Mouse (Mus musculus) liver, embryonic 13.5 days (tissue): Measurements from ENCODE around the gene Slc4a5. TPM values are rescaled to one million over a fixed set of nuclear protein-coding genes. Genes with fewer than 3 reads are reported as not detected.
"Not testable (repeated sequence)": the region's sequence is repeated elsewhere in the genome, so short reads cannot be mapped to it uniquely, and the experiment has no call there.

Experiments
- ATAC-seq: fragments of 200-750 bp; cut with Nextera tagmentation; 2 replicates; pipeline ENCODE4 v1.8.0; 2017; ENCODE audit warnings: low read depth, mild to moderate bottlenecking, moderate number of reproducible peaks, moderate library complexity
- DNase-seq: peaks from one replicate; pipeline ENCODE4 v3.0.0; 2022
- H3K27ac ChIP-seq: fragments of 300-500 bp; sonication (generic); 2 replicates; pipeline ENCODE4 v1.5.1; 2015; ENCODE audit warnings: moderate library complexity, mild to moderate bottlenecking, inconsistent platforms
- H3K27me3 ChIP-seq: fragments of 300-500 bp; sonication (generic); 2 replicates; pipeline ENCODE4 v1.6.1; 2015; ENCODE audit warnings: mild to moderate bottlenecking, inconsistent platforms
- H3K36me3 ChIP-seq: fragments of 300-500 bp; sonication (generic); 2 replicates; pipeline ENCODE4 v1.6.1; 2015; ENCODE audit warnings: mild to moderate bottlenecking, inconsistent platforms
- H3K4me1 ChIP-seq: fragments of 300-500 bp; sonication (generic); replicated peaks from 2 replicates; pipeline ENCODE4 v1.6.1; 2015; ENCODE audit warnings: inconsistent platforms
- H3K4me2 ChIP-seq: fragments of 300-500 bp; sonication (generic); 2 replicates; pipeline ENCODE4 v1.6.1; 2015; ENCODE audit warnings: inconsistent platforms, mild to moderate bottlenecking, moderate library complexity
- H3K4me3 ChIP-seq: fragments of 300-500 bp; sonication (generic); replicated peaks from 2 replicates; pipeline ENCODE4 v1.5.1; 2015; ENCODE audit warnings: mild to moderate bottlenecking, inconsistent platforms
- H3K9ac ChIP-seq: fragments of 300-500 bp; sonication (generic); 2 replicates; pipeline ENCODE4 v1.6.1; 2015; ENCODE audit warnings: mild to moderate bottlenecking, inconsistent platforms
- H3K9me3 ChIP-seq: fragments of 300-500 bp; sonication (generic); replicated peaks from 2 replicates; pipeline ENCODE4 v1.6.1; 2016; ENCODE audit warnings: inconsistent platforms
- WGBS: fragments of 180-500 bp; shearing (Covaris S2); methylation state at CpG from one replicate; pipeline ENCODE4 v1.1.7; 2015; ENCODE audit not compliant: insufficient replicate concordance; 5-methylcytosine and 5-hydroxymethylcytosine counted together
- polyA plus RNA-seq: library from polyadenylated mRNA; unstranded; fragments of >200 nt; fragmentation: Nextera tagmentation; extraction: Ambion mirVana; gene quantifications from 2 replicates; pipeline ENCODE4 v1.2.1, GENCODE M21; 2015

The Slc4a5 gene
- polyA plus RNA-seq, 1 experiment from 2014 or later: 0.89 TPM

DNA sequence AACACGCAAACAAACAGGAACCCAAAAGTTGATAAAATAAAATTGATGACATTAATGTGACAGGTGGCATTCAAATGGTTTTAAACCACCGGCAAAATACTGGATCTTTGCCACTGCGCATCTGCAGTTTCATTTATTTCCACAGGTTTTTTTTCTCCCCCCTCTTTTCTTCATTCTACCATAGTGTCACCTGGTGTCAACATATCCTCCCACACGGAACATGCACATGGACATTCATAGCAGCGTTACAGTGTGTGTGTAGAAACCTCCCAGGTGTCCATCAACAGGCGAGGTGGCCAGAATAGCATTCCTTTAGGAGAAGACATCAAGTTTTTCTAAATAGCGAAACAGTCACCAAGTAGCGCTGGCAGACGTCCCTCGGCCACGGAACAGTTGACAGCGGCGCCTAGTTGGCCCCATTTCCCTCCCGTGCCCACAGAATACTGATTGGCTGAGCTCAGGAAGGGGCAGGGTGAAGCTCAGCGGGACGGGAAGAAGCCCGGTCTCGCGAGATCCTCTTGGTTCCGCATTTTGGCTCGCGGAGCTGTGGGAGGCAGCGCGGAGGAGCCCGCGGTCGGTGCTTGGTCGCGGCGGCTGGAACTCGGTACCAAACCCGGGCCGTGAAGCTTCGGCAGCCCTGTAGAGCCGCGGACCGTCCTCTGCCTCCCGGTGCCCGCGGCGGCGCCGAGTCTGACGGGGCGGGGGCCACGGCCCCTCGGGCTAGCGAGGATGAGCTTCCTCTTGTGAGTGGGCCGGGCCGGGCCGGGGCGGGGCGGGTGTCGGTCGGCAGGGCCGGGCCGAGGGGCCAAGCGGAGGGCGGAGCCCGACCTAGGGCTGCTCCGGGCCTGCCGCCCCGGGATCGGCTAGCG, 106.1 kb downstream of the Slc4a5 start, which contains the start of the genes Mthfd2 and Mob1a:
TSS of gene Mthfd2 (minus strand) at position 384 of the 869 bp plus-strand sequence.
TSS of gene Mob1a (plus strand) at position 492 of the 869 bp plus-strand sequence.
- Histone ChIP-seq H3K27me3 (no peaks in the 10 kb centered on the region), H3K9ac (peak within 1 kb of the TSS; percentile 95), H3K4me2 (peak within 1 kb of the TSS; percentile 88), H3K9me3 (no peaks in the 10 kb centered on the region), H3K36me3 (peaks cover 36% of the 10 kb centered on the region), H3K27ac (peak within 1 kb of the TSS; percentile 97), H3K4me3 (peak within 1 kb of the TSS; percentile 95), H3K4me1 (peaks cover 46% of the 10 kb centered on the region)
- under 1% methylated on average over 64 of the region's 65 CpGs for WGBS
- ATAC-seq (peak; percentile 97), DNase-seq (peak; percentile 93)

DNA sequence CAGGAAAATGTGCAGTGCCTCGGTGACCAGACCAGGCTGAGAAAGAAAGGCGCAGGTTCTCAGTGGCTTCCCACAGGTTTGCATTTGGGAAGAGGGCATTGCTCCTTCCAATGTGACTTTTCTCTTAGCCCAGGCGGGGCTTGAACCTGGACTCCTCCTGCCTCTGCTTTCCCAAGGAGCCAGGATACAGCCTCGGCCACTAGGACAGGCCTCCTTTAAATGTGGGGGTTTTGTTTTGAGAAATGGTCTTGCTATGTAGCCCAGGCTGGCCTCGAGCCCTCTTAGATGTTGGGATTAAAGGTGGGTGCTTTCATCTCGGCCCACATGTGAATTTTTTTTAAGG, 106.7 kb downstream of the Slc4a5 start:
- peak overlapping the region; percentile 95 for H3K9ac ChIP-seq
- peaks cover 46% of the 10 kb centered on the region for H3K4me1 ChIP-seq
- H3K36me3 ChIP-seq: peaks cover 42% of the 10 kb centered on the region
- no peaks in the 10 kb centered on the region for H3K27me3 ChIP-seq
- peak overlapping the region; percentile 95 for H3K4me3 ChIP-seq
- peak overlapping the region; percentile 97 for H3K27ac ChIP-seq
- H3K4me2 ChIP-seq: peak overlapping the region; percentile 88
- 2% methylated on average over 6 of the region's 6 CpGs for WGBS
- ATAC-seq: peak; percentile 27
- no peak for DNase-seq
- no peaks in the 10 kb centered on the region for H3K9me3 ChIP-seq

DNA sequence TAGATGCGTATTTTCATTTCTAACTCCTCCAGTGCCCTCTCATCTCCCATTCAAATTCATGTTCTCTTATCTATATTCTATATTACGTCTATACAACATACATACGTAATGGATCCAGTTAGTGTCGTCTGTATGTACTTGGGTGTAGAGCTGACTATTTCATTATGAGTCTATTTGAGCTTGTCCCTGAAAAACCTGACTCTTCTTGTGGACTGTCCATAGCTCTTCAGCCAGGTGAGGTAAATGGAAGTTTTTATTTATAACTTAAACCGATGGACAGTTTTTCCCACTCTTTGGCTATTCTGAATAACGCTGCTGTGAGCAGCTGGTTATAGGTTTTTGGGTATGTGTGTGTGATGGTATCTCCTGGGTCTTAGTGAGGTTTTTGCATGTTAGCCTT, 107.1 kb downstream of the Slc4a5 start:
- Histone ChIP-seq H3K9me3 (no peaks in the 10 kb centered on the region), H3K4me2 (peak overlapping the region; percentile 88), H3K4me1 (peaks cover 46% of the 10 kb centered on the region), H3K4me3 (peak overlapping the region; percentile 95), H3K27me3 (no peaks in the 10 kb centered on the region), H3K27ac (peak overlapping the region; percentile 97), H3K36me3 (peaks cover 46% of the 10 kb centered on the region), H3K9ac (peak overlapping the region; percentile 95)
- WGBS: 25% methylated on average over 6 of the region's 6 CpGs
- no peak for ATAC-seq
- no peak for DNase-seq

DNA sequence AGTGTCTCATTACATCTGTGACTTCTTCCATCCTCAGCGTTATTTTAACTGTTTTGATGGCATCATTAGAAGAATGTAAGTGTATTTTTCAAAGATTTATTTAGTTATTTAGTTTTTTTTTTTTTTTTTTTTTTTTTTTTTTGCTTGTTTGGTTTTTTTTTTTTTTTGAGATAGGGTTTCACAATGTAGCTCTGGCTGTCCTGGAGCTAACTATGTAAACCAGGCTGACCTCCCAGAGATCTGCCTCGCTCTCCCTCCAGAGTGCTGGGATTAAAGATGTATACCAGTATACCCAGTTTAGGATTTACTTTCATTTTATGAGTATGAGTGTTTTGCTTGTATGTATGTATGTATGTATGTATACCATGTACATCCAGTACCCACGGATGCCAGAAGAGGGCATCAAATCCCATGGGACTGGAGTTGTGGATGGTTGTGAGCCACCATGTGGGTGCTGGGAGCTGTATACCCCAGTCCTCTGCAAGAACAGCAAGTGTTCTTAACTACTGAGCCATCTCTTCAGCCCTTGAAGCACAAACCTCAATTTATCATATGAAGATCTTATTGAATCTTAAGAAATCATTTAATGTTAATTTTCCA, 108.1 kb downstream of the Slc4a5 start:
- no peaks in the 10 kb centered on the region for H3K27me3 ChIP-seq
- peaks cover 43% of the 10 kb centered on the region for H3K4me1 ChIP-seq
- H3K9ac ChIP-seq: peak overlapping the region; percentile 95
- no peaks in the 10 kb centered on the region for H3K9me3 ChIP-seq
- peak overlapping the region; percentile 95 for H3K4me3 ChIP-seq
- peaks cover 55% of the 10 kb centered on the region for H3K36me3 ChIP-seq
- no peak overlapping the region for H3K27ac ChIP-seq
- WGBS: 91% methylated on average over 3 of the region's 3 CpGs
- DNase-seq: no peak
- ATAC-seq: no peak
- peak overlapping the region; percentile 88 for H3K4me2 ChIP-seq

DNA sequence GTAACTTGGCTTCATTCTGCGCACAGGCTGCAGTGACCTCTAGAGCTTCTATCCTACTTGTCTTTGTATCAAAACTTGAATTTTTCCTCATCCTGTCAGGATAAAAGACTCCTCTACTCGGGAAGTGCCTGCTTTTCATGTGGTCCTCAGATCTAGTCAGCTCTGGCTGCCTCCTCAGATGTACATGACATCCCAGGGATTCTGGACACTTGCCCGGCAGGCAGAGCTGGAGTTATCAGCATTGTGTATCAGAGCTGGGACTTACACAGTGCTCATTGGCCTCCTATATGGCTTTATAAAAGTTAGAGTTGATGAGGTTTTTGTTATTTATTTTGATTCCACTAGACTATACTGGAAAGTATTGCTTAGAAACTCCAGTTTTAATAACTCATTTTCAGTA, 121.8 kb downstream of the Slc4a5 start:
- Histone ChIP-seq H3K4me2 (no peak overlapping the region), H3K27ac (no peak overlapping the region), H3K36me3 (peaks cover 74% of the 10 kb centered on the region), H3K9me3 (no peaks in the 10 kb centered on the region), H3K27me3 (no peaks in the 10 kb centered on the region), H3K4me3 (no peak overlapping the region), H3K9ac (no peak overlapping the region), H3K4me1 (no peaks in the 10 kb centered on the region)
- ATAC-seq (no peak), DNase-seq (no peak)
- WGBS: 76% methylated on average over 3 of the region's 3 CpGs

DNA sequence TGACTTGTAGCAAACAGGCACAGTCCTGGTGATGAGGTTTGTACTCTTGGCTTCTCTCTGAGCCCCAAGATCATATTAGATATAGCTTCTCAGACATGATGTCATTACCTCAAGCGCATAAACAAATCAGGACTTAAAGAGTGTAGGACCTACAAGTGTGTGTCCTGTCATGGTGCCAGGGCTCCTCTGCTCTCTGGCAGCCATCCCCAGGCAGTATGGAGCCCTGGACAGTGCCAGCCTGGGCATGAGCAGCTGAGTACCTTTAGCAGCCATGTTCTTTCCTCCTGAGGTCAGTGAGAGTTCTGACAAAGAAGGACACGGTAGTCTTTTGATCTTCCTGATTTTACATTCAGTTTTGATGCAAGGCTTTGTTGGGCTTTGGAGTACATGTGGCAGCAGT, 123.3 kb downstream of the Slc4a5 start:
- DNase-seq (no peak), ATAC-seq (no peak)
- Histone ChIP-seq H3K36me3 (peaks cover 71% of the 10 kb centered on the region), H3K9ac (no peak overlapping the region), H3K9me3 (no peaks in the 10 kb centered on the region), H3K4me2 (no peak overlapping the region), H3K4me3 (no peak overlapping the region), H3K4me1 (peaks cover 8% of the 10 kb centered on the region), H3K27ac (no peak overlapping the region), H3K27me3 (no peaks in the 10 kb centered on the region)
- 95% methylated on average over 2 of the region's 2 CpGs for WGBS

DNA sequence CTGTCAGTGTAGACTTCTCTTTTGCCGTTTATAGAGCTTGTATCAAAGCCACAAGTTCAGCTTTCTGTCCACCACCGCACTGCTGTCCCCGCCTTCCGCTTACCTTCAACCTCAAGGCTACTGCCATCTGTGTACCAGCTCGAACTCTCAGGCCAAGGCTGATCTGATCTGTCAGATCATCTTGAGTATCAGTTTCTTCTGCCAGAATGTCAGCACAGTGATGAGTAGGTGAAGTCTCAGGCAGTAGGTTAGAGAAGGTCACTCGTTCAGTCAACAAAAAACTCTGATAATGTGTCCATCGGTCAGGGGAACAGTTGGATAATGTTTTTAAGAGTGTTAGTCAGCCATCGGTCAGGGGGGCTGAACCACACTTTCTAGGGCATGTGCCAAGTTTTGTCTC, 125.7 kb downstream of the Slc4a5 start:
- DNase-seq: not testable (repeated sequence)

DNA sequence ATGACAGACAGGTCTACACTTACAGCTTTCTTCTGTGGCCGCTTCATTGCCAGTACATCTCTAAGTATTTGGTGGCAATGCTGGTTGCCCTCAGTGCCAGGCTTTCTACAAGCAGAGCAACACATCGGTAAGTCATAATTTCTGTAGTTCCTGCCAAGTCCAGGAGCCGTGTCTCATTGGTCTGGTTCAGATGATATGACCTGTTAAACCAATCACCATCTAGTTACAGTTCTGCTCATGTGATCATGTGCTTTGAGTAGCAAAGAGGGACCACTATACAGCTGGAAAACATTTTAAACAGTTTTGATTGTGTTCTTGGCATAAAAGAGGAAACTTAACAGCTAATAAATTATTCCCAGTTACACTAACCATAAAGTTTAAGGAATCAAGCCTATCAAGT, 128.3 kb downstream of the Slc4a5 start:
- peaks cover 46% of the 10 kb centered on the region for H3K4me1 ChIP-seq
- no peaks in the 10 kb centered on the region for H3K27me3 ChIP-seq
- H3K9me3 ChIP-seq: no peaks in the 10 kb centered on the region
- H3K4me2 ChIP-seq: no peak overlapping the region
- H3K9ac ChIP-seq: no peak overlapping the region
- H3K4me3 ChIP-seq: no peak overlapping the region
- DNase-seq: no peak
- peaks cover 35% of the 10 kb centered on the region for H3K36me3 ChIP-seq
- ATAC-seq: no peak
- H3K27ac ChIP-seq: peak overlapping the region; percentile 99
- 74% methylated on average over 3 of the region's 3 CpGs for WGBS

More for the DNA sequence above, 125.7 kb downstream of the Slc4a5 start:
- Histone ChIP-seq H3K4me1 (peaks cover 22% of the 10 kb centered on the region), H3K36me3 (peaks cover 52% of the 10 kb centered on the region)
- not testable (repeated sequence) for H3K27ac ChIP-seq, H3K4me3 ChIP-seq, H3K27me3 ChIP-seq, H3K4me2 ChIP-seq, H3K9ac ChIP-seq, H3K9me3 ChIP-seq, ATAC-seq
- WGBS: 81% methylated on average over 8 of the region's 8 CpGs

DNA sequence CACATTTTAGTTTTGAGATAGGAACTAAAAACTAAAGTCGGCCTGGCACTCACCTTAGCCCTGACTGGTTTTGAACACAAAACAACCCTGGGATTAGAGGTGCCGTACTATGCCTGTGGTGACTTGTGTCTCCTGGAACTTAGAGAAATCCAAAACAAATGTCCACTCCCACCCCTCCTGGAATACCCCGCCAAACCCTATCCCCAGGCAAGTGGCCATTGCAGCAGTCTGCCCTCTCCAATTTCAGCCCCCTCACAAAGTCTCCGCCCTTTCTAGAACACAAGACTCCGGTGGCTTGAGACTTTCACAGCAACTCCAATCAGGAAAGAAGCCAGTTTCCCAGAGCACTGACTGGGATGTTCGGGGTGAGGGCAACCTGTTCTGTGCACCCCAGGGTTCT, 129.2 kb downstream of the Slc4a5 start, which contains the start of gene Bola3:
TSS of gene Bola3 (plus strand) at position 275 of the 400 bp plus-strand sequence.
- no peak for ATAC-seq
- H3K27ac ChIP-seq: peak within 1 kb of the TSS; percentile 99
- DNase-seq: no peak
- H3K4me1 ChIP-seq: peaks cover 55% of the 10 kb centered on the region
- H3K9ac ChIP-seq: peak within 1 kb of the TSS; percentile 96
- peak within 1 kb of the TSS; percentile 80 for H3K4me2 ChIP-seq
- H3K27me3 ChIP-seq: no peaks in the 10 kb centered on the region
- H3K36me3 ChIP-seq: peaks cover 38% of the 10 kb centered on the region
- peak within 1 kb of the TSS; percentile 83 for H3K4me3 ChIP-seq
- no peaks in the 10 kb centered on the region for H3K9me3 ChIP-seq
- WGBS: 39% methylated on average over 6 of the region's 6 CpGs

DNA sequence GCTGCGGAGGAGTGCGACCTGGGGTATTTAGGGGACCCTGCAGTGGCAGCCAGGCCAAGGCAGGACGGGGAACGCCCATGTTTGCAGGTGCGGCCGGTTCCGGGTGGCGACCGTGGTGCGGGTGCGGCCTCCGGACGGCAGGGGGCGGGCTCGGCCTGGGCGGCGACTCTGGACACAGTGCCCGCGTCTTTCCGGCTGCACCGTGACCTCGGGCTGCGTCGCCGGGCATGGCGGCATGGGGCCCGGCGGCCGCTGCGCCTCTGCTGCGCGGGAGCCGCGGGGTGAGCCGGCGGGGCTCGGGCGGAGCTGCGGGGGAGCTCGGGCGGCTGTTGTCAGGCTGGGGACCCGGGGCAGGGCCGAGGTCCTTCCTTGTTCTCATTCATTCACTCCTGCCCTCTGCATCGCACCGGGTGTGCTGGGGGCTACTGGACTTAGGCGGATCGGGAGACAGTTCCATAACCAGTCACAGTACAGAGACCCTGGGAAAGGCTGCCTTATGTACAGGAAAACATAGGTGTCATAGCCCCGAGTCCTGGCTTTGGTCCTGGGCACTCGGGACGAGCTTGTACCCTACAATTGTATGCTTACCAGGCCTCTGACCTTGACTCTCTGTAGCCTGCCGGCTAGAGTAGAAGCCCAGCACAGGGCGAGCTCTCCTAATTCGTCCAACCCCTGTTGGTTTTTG, 129.8 kb downstream of the Slc4a5 start:
- Histone ChIP-seq H3K9me3 (no peaks in the 10 kb centered on the region), H3K4me1 (peaks cover 61% of the 10 kb centered on the region), H3K4me3 (peak overlapping the region; percentile 83), H3K36me3 (peaks cover 38% of the 10 kb centered on the region), H3K9ac (peak overlapping the region; percentile 96), H3K27me3 (no peaks in the 10 kb centered on the region), H3K27ac (peak overlapping the region; percentile 99), H3K4me2 (peak overlapping the region; percentile 80)
- peak; percentile 77 for ATAC-seq
- peak; percentile 91 for DNase-seq
- WGBS: under 1% methylated on average over 53 of the region's 53 CpGs

DNA sequence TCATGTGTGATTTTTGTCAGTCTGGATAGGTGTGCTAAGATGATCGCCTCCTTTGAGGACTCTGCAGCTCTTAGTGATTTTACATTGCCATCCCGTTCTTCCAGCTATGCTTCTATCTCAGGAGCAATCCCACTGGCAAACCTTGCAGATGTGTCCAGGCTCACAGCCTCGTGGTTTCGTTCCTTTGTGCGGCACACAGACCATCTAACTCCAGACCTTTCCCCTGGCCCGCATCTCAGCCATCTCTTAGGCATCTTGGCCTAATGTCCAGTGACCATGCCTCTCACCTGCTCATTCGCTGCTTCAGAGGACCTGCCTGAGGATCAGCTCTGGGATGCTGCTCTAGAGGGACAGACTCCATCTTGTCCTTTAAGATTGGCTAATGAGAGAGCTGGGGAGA, 130.5 kb downstream of the Slc4a5 start:
- ATAC-seq: no peak
- Histone ChIP-seq H3K27ac (peak overlapping the region; percentile 99), H3K4me2 (peak overlapping the region; percentile 80), H3K4me1 (peaks cover 68% of the 10 kb centered on the region), H3K9ac (peak overlapping the region; percentile 96), H3K4me3 (peak overlapping the region; percentile 83), H3K36me3 (peaks cover 44% of the 10 kb centered on the region), H3K9me3 (no peaks in the 10 kb centered on the region), H3K27me3 (no peaks in the 10 kb centered on the region)
- WGBS: 69% methylated on average over 7 of the region's 7 CpGs
- DNase-seq: no peak
